Mouse (Mus musculus) CH12.LX (cell line): ENCODE data around the gene Phactr3. TPM values are rescaled to one million over a fixed set of nuclear protein-coding genes. Genes with fewer than 3 reads are reported as not detected.

ENCODE experiments used
- DNase-seq: peaks from one replicate; pipeline ENCODE4 v3.0.0-alpha.2; 2013; ENCODE audit errors: extremely low read depth
- H3K27ac ChIP-seq: 2 replicates; pipeline ENCODE4 v1.5.1; 2012; ENCODE audit warnings: low read depth, mild to moderate bottlenecking, control low read depth, moderate library complexity; ENCODE audit not compliant: insufficient read depth
- H3K27me3 ChIP-seq: replicated peaks from 2 replicates; pipeline ENCODE3; 2012; ENCODE audit warnings: inconsistent platforms
- H3K36me3 ChIP-seq, 2 experiments: replicated peaks in 1 of 2; 2 replicates each; pipeline versions ENCODE3 to v1.6.1; 2012; ENCODE audit warnings: inconsistent platforms in 1 of 2, low read length in 1 of 2, mild to moderate bottlenecking in 1 of 2, mixed read lengths in 1 of 2, moderate library complexity in 1 of 2; ENCODE audit not compliant: control insufficient read depth in 1 of 2, insufficient read depth in 1 of 2
- H3K4me1 ChIP-seq, 2 experiments: 2 replicates each; pipeline ENCODE4 v1.6.1; 2012; ENCODE audit warnings: inconsistent platforms in 1 of 2, moderate library complexity in 1 of 2; ENCODE audit not compliant: insufficient read depth in 2 of 2, control insufficient read depth in 1 of 2
- H3K4me2 ChIP-seq: 2 replicates; pipeline ENCODE4 v1.6.1; 2012; ENCODE audit warnings: low read depth, mild to moderate bottlenecking, control low read depth; ENCODE audit not compliant: poor library complexity, insufficient read depth, severe bottlenecking
- H3K4me3 ChIP-seq, 3 experiments: fragments of 150-350 bp in 1 of 3; sonication (generic) in 1 of 3; replicated peaks in 1 of 3; 2 replicates each; pipeline versions ENCODE3 to v1.5.1; 2011 to 2012; ENCODE audit warnings: low read depth in 2 of 3, low read length in 2 of 3, mild to moderate bottlenecking in 2 of 3, moderate library complexity in 2 of 3, control low read depth in 1 of 3, improper control_type of control experiment in 1 of 3, inconsistent platforms in 1 of 3, mixed read lengths in 1 of 3; ENCODE audit not compliant: poor library complexity in 1 of 3
- H3K79me2 ChIP-seq: replicated peaks from 2 replicates; pipeline ENCODE4 v1.6.1; 2012; ENCODE audit warnings: mild to moderate bottlenecking, moderate library complexity; ENCODE audit not compliant: control insufficient read depth, poor library complexity, insufficient read depth, severe bottlenecking; ENCODE audit errors: extremely low read depth
- H3K9ac ChIP-seq: 2 replicates; pipeline ENCODE4 v1.6.1; 2012; ENCODE audit warnings: low read depth, mild to moderate bottlenecking, control low read depth, moderate library complexity; ENCODE audit not compliant: insufficient read depth
- H3K9me3 ChIP-seq: replicated peaks from 2 replicates; pipeline ENCODE3; 2012; ENCODE audit warnings: low read length, inconsistent platforms, mixed read lengths
- CHD1 ChIP-seq: IDR thresholded peaks from 2 replicates; pipeline ENCODE4 v1.6.1; 2012; ENCODE audit warnings: low read depth, low read length, improper control_type of control experiment, inconsistent platforms
- CHD2 ChIP-seq: IDR thresholded peaks from 2 replicates; pipeline ENCODE4 v1.6.1; 2011; ENCODE audit warnings: low read length, improper control_type of control experiment
- E2F4 ChIP-seq: IDR thresholded peaks from 2 replicates; pipeline ENCODE4 v1.6.1; 2011; ENCODE audit warnings: low read depth, low read length, improper control_type of control experiment; ENCODE audit not compliant: insufficient replicate concordance
- ELF1 ChIP-seq: IDR thresholded peaks from 2 replicates; pipeline ENCODE4 v1.6.1; 2014; ENCODE audit warnings: low read depth, mild to moderate bottlenecking, inconsistent platforms, low read length, improper control_type of control experiment
- HCFC1 ChIP-seq: IDR thresholded peaks from 2 replicates; pipeline ENCODE4 v1.6.1; 2012; ENCODE audit warnings: low read depth, mild to moderate bottlenecking, inconsistent platforms, low read length, improper control_type of control experiment
- IRF4 ChIP-seq: IDR thresholded peaks from 2 replicates; pipeline ENCODE4 v1.6.1; 2014; ENCODE audit warnings: low read depth, mild to moderate bottlenecking, inconsistent platforms, low read length, improper control_type of control experiment
- JUN ChIP-seq: IDR thresholded peaks from 2 replicates; pipeline ENCODE4 v1.6.1; 2011; ENCODE audit warnings: low read depth, mild to moderate bottlenecking, low read length, improper control_type of control experiment, moderate library complexity; ENCODE audit not compliant: insufficient read depth
- JUND ChIP-seq: conservative IDR thresholded peaks from 2 replicates; pipeline ENCODE4 v1.6.1; 2011; ENCODE audit warnings: low read depth, low read length, improper control_type of control experiment
- KAT2A ChIP-seq: IDR thresholded peaks from 2 replicates; pipeline ENCODE4 v1.6.1; 2012; ENCODE audit warnings: low read length, improper control_type of control experiment, inconsistent platforms; ENCODE audit not compliant: insufficient replicate concordance
- MAX ChIP-seq: IDR thresholded peaks from 2 replicates; pipeline ENCODE4 v1.6.1; 2011; ENCODE audit warnings: low read length, improper control_type of control experiment
- MXI1 ChIP-seq: IDR thresholded peaks from 2 replicates; pipeline ENCODE4 v1.6.1; 2011; ENCODE audit warnings: mild to moderate bottlenecking, low read depth, low read length, improper control_type of control experiment
- MYC ChIP-seq: IDR thresholded peaks from 2 replicates; pipeline ENCODE4 v1.6.1; 2011; ENCODE audit warnings: low read depth, mild to moderate bottlenecking, improper control_type of control experiment, low read length
- NELFE ChIP-seq: IDR thresholded peaks from 2 replicates; pipeline ENCODE4 v1.6.1; 2011; ENCODE audit warnings: low read depth, low read length, improper control_type of control experiment
- PAX5 ChIP-seq: IDR thresholded peaks from 2 replicates; pipeline ENCODE4 v1.6.1; 2012; ENCODE audit warnings: low read length, inconsistent platforms, mixed read lengths
- POLR2A ChIP-seq: IDR thresholded peaks from 2 replicates; pipeline ENCODE4 v1.6.1; 2011; ENCODE audit warnings: low read depth, mild to moderate bottlenecking, improper control_type of control experiment, low read length
- POLR2AphosphoS2 ChIP-seq: IDR thresholded peaks from 2 replicates; pipeline ENCODE4 v1.6.1; 2011; ENCODE audit warnings: low read depth, low read length, improper control_type of control experiment
- RAD21 ChIP-seq: IDR thresholded peaks from 2 replicates; pipeline ENCODE4 v1.6.1; 2011; ENCODE audit warnings: low read depth, mild to moderate bottlenecking, low read length, improper control_type of control experiment, moderate library complexity
- SIN3A ChIP-seq: IDR thresholded peaks from 2 replicates; pipeline ENCODE4 v1.6.1; 2012; ENCODE audit warnings: low read length, improper control_type of control experiment, inconsistent platforms
- SMC3 ChIP-seq: IDR thresholded peaks from 2 replicates; pipeline ENCODE4 v1.6.1; 2011; ENCODE audit warnings: low read depth, low read length, improper control_type of control experiment
- TCF12 ChIP-seq: IDR thresholded peaks from 2 replicates; pipeline ENCODE4 v1.6.1; 2014; ENCODE audit warnings: low read depth, mild to moderate bottlenecking, inconsistent platforms, low read length, improper control_type of control experiment
- USF1 ChIP-seq: IDR thresholded peaks from 2 replicates; pipeline ENCODE4 v1.6.1; 2014; ENCODE audit warnings: low read depth, mild to moderate bottlenecking, inconsistent platforms, low read length, improper control_type of control experiment
- ZC3H11A ChIP-seq: IDR thresholded peaks from 2 replicates; pipeline ENCODE4 v1.6.1; 2012; ENCODE audit warnings: low read depth, mild to moderate bottlenecking, inconsistent platforms, low read length, improper control_type of control experiment
- ZKSCAN1 ChIP-seq: IDR thresholded peaks from 2 replicates; pipeline ENCODE4 v1.6.1; 2012; ENCODE audit warnings: low read depth, inconsistent platforms, low read length, improper control_type of control experiment, borderline replicate concordance
- ZMIZ1 ChIP-seq: IDR thresholded peaks from 2 replicates; pipeline ENCODE4 v1.6.1; 2012; ENCODE audit warnings: low read depth, mild to moderate bottlenecking, inconsistent platforms, low read length, improper control_type of control experiment
- dilution Hi-C: fragments of 300-500 bp; cut with MboI; formaldehyde crosslinking; loops from 2 replicates; pipeline ENCODE4 v1.14.3; 2020; ENCODE audit warnings: low sequenced_read_pairs; ENCODE audit not compliant: extremely low pct_unique_long_range_greater_than_20kb, extremely low pct_ligation_motif_present
- in situ Hi-C: fragments of 300-500 bp; cut with MboI; formaldehyde crosslinking; loops from 3 replicates; pipeline ENCODE4 v1.14.3; 2019; ENCODE audit warnings: low sequenced_read_pairs, low pct_ligation_motif_present, low pct_unique_long_range_greater_than_20kb, mixed read lengths
- polyA plus RNA-seq: library from polyadenylated mRNA; unstranded; fragments of >175 nt; gene quantifications from 2 replicates; pipeline ENCODE4 v1.2.1, GENCODE M21; 2012; ENCODE audit warnings: low read depth; ENCODE audit not compliant: insufficient read length
- total RNA-seq, 2 experiments: library from RNA; depleted of rRNA; stranded (reverse); fragments of 300-350 nt in 1 of 2; fragments of >200 nt in 1 of 2; gene quantifications; 2 replicates each; pipeline ENCODE4 v1.2.3; 2012 to 2014

The Phactr3 gene
- total and polyA plus RNA-seq, 3 experiments: 0.21 to 0.75 TPM; not detected in 1

DNA sequence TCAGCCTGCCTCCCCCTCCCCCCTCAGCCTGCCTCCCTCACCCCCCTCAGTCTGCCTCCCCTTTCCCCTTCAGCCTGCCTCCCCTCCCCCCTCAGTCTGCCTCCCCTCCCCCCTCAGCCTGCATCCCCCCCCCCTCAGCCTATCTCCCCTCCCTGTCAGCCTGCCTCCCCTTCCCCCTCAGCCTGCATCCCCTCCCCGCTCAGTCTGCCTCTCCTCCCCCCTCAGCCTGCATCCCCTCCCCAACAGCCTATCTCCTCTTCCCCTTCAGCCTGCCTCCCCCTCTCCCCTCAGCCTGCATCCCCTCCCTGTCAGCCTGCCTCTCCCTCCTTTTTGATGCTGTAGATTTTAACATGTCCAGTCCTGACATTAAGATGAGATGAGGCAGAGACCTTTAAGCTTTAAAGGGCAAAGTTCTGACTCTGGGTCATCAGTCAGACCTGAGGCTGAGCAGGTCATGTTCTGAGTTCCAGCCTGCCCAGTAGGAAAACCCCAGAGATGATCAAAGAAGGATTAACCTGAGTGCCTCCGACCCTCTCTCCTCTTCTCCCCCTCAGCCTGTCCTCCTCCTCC, 139.3 kb downstream of the Phactr3 start:
- dilution Hi-C loops: no loop called here

DNA sequence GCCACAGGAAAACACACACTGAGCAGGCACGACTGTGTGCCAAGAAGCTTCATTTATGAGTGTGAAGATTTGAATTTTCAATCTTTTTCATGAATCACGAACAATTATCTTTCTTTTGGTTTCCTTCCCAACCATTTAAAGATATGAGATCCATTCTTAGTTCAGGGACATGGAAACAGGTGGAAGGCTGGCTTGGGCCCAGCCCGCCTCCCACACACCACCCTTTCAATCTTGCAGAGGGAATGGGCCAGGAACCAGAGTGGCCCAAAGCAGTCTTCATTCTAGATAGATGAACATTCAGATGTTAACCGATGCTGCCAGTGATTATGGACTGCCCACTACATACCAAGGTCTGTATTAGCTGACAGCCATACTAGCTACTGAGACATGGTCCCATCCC, 144.3 kb downstream of the Phactr3 start:
- H3K36me3 ChIP-seq: no peaks in the 10 kb centered on the region
- H3K27me3 ChIP-seq: peaks cover 94% of the 10 kb centered on the region
- H3K79me2 ChIP-seq: no peaks in the 10 kb centered on the region
- dilution Hi-C loops (no loop called here), in situ Hi-C loops (loop anchor here (10.0 kb wide), 1 partner anchor 128 kb away; no protein-coding TSS in a partner anchor)
- H3K27ac ChIP-seq: no peak overlapping the region
- no peak for DNase-seq
- H3K9me3 ChIP-seq: no peaks in the 10 kb centered on the region
- H3K4me2 ChIP-seq: no peak overlapping the region
- H3K4me3 ChIP-seq: no peak overlapping the region
- TF ChIP-seq ZMIZ1: no peak
- TF ChIP-seq IRF4: no peak
- TF ChIP-seq PAX5: no peak
- TF ChIP-seq MXI1: no peak
- no peak for TF ChIP-seq KAT2A
- TF ChIP-seq CHD1: no peak
- TF ChIP-seq JUND: no peak
- no peak for TF ChIP-seq HCFC1
- no peak for TF ChIP-seq JUN
- no peak for TF ChIP-seq CHD2
- TF ChIP-seq ZKSCAN1: no peak
- no peak for TF ChIP-seq MYC
- TF ChIP-seq ZC3H11A: no peak
- TF ChIP-seq POLR2A: no peak
- TF ChIP-seq MAX: no peak
- no peak for TF ChIP-seq RAD21
- no peak for TF ChIP-seq ELF1
- TF ChIP-seq POLR2AphosphoS2: no peak
- no peak for TF ChIP-seq SIN3A
- TF ChIP-seq TCF12: no peak
- no peak overlapping the region for H3K9ac ChIP-seq
- no peaks in the 10 kb centered on the region for H3K4me1 ChIP-seq

More for the DNA sequence above, 139.3 kb downstream of the Phactr3 start:
- Histone ChIP-seq H3K27me3 (peaks cover 89% of the 10 kb centered on the region), H3K79me2 (no peaks in the 10 kb centered on the region), H3K4me1 (peaks cover 0 to 4% of the 10 kb centered on the region in 2 experiments; a peak in 2 of 4 replicates), H3K36me3 (no peaks in the 10 kb centered on the region), H3K4me3 (no peak overlapping the region), H3K27ac (no peak overlapping the region), H3K9me3 (no peaks in the 10 kb centered on the region), H3K4me2 (no peak overlapping the region), H3K9ac (no peak overlapping the region)
- in situ Hi-C loops: no loop called here
- TF ChIP-seq NELFE: no peak
- TF ChIP-seq POLR2A: no peak
- no peak for TF ChIP-seq USF1
- TF ChIP-seq SMC3: no peak
- TF ChIP-seq IRF4: no peak
- no peak for TF ChIP-seq E2F4
- no peak for TF ChIP-seq MYC
- DNase-seq: no peak
